Mouse (Mus musculus) midbrain, embryonic 13.5 days (tissue): Measurements from ENCODE around the gene Styk1. TPM values are rescaled to one million over a fixed set of nuclear protein-coding genes. Genes with fewer than 3 reads are reported as not detected.

ENCODE experiments used
- ATAC-seq: fragments of 200-750 bp; cut with Nextera tagmentation; 2 replicates; pipeline ENCODE4 v1.8.0; 2017; ENCODE audit warnings: mild to moderate bottlenecking, moderate TSS enrichment, moderate library complexity
- H3K27ac ChIP-seq: fragments of 300-500 bp; sonication (generic); 2 replicates; pipeline ENCODE4 v1.5.1; 2015; ENCODE audit warnings: inconsistent platforms, mild to moderate bottlenecking, moderate library complexity
- H3K27me3 ChIP-seq: fragments of 300-500 bp; sonication (generic); 2 replicates; pipeline ENCODE4 v1.6.1; 2015; ENCODE audit warnings: mild to moderate bottlenecking, inconsistent platforms
- H3K36me3 ChIP-seq: fragments of 300-500 bp; sonication (generic); 2 replicates; pipeline ENCODE4 v1.6.1; 2015; ENCODE audit warnings: mild to moderate bottlenecking, inconsistent platforms
- H3K4me1 ChIP-seq: fragments of 300-500 bp; sonication (generic); replicated peaks from 2 replicates; pipeline ENCODE4 v1.6.1; 2015; ENCODE audit warnings: inconsistent platforms
- H3K4me2 ChIP-seq: fragments of 300-500 bp; sonication (generic); replicated peaks from 2 replicates; pipeline ENCODE4 v1.6.1; 2015; ENCODE audit warnings: moderate library complexity, mild to moderate bottlenecking, inconsistent platforms
- H3K4me3 ChIP-seq: fragments of 300-500 bp; sonication (generic); replicated peaks from 2 replicates; pipeline ENCODE4 v1.5.1; 2015; ENCODE audit warnings: mild to moderate bottlenecking, inconsistent platforms
- H3K9ac ChIP-seq: fragments of 300-500 bp; sonication (generic); replicated peaks from 2 replicates; pipeline ENCODE4 v1.6.1; 2015; ENCODE audit warnings: mild to moderate bottlenecking, inconsistent platforms
- H3K9me3 ChIP-seq: fragments of 300-500 bp; sonication (generic); 2 replicates; pipeline ENCODE4 v1.6.1; 2016; ENCODE audit warnings: mild to moderate bottlenecking, inconsistent platforms
- WGBS: fragments of 180-500 bp; shearing (Covaris S2); methylation state at CpG from one replicate; pipeline ENCODE4 v1.1.7; 2015; 5-methylcytosine and 5-hydroxymethylcytosine counted together
- polyA plus RNA-seq: library from polyadenylated mRNA; unstranded; fragments of >200 nt; fragmentation: Nextera tagmentation; extraction: Ambion mirVana; gene quantifications from 2 replicates; pipeline ENCODE4 v1.2.1, GENCODE M21; 2015

Styk1 gene
- polyA plus RNA-seq, 1 experiment from 2014 or later: 1.6 TPM

GRCm38 (mm10) chr6:131272311-131272710, 81.1 kb downstream of the Styk1 start:
- H3K9ac ChIP-seq: no peak overlapping the region
- no peaks in the 10 kb centered on the region for H3K27me3 ChIP-seq
- H3K36me3 ChIP-seq: peaks cover 9% of the 10 kb centered on the region
- no peaks in the 10 kb centered on the region for H3K4me1 ChIP-seq
- ATAC-seq: no peak
- no peak overlapping the region for H3K4me3 ChIP-seq
- H3K27ac ChIP-seq: no peak overlapping the region
- no peaks in the 10 kb centered on the region for H3K9me3 ChIP-seq
- WGBS: 93% methylated on average over 1 of the region's 1 CpGs
- H3K4me2 ChIP-seq: no peak overlapping the region

GRCm38 (mm10) chr6:131270312-131270711, 83.1 kb downstream of the Styk1 start:
- Histone ChIP-seq H3K4me1 (no peaks in the 10 kb centered on the region), H3K9ac (no peak overlapping the region), H3K4me2 (no peak overlapping the region), H3K36me3 (no peaks in the 10 kb centered on the region), H3K27ac (no peak overlapping the region), H3K4me3 (no peak overlapping the region), H3K27me3 (no peaks in the 10 kb centered on the region), H3K9me3 (no peaks in the 10 kb centered on the region)
- WGBS: 38% methylated on average over 1 of the region's 1 CpGs
- ATAC-seq: no peak

GRCm38 (mm10) chr6:131269599-131269998, 83.8 kb downstream of the Styk1 start:
- Histone ChIP-seq H3K4me2 (no peak overlapping the region), H3K9me3 (no peaks in the 10 kb centered on the region), H3K27ac (no peak overlapping the region), H3K4me3 (no peak overlapping the region), H3K27me3 (no peaks in the 10 kb centered on the region), H3K4me1 (no peaks in the 10 kb centered on the region), H3K36me3 (no peaks in the 10 kb centered on the region), H3K9ac (no peak overlapping the region)
- ATAC-seq: no peak
- WGBS: 91% methylated on average over 2 of the region's 2 CpGs

GRCm38 (mm10) chr6:131264175-131264574, 89.2 kb downstream of the Styk1 start:
- Histone ChIP-seq H3K4me2 (no peak overlapping the region), H3K36me3 (no peaks in the 10 kb centered on the region), H3K27me3 (no peaks in the 10 kb centered on the region), H3K9ac (no peak overlapping the region), H3K4me1 (no peaks in the 10 kb centered on the region), H3K4me3 (no peak overlapping the region), H3K9me3 (no peaks in the 10 kb centered on the region), H3K27ac (no peak overlapping the region)
- no peak for ATAC-seq
- 90% methylated on average over 5 of the region's 5 CpGs for WGBS

GRCm38 (mm10) chr6:131262778-131263177, 90.6 kb downstream of the Styk1 start:
- no peak overlapping the region for H3K9ac ChIP-seq
- no peaks in the 10 kb centered on the region for H3K36me3 ChIP-seq
- no peaks in the 10 kb centered on the region for H3K4me1 ChIP-seq
- no peaks in the 10 kb centered on the region for H3K27me3 ChIP-seq
- H3K9me3 ChIP-seq: no peaks in the 10 kb centered on the region
- WGBS: 62% methylated on average over 3 of the region's 3 CpGs
- H3K4me2 ChIP-seq: no peak overlapping the region
- no peak overlapping the region for H3K4me3 ChIP-seq
- no peak overlapping the region for H3K27ac ChIP-seq
- no peak for ATAC-seq

GRCm38 (mm10) chr6:131262009-131262408, 91.4 kb downstream of the Styk1 start:
- H3K4me1 ChIP-seq: no peaks in the 10 kb centered on the region
- H3K27me3 ChIP-seq: no peaks in the 10 kb centered on the region
- H3K9ac ChIP-seq: no peak overlapping the region
- WGBS: 84% methylated on average over 3 of the region's 3 CpGs
- no peak overlapping the region for H3K27ac ChIP-seq
- H3K9me3 ChIP-seq: no peaks in the 10 kb centered on the region
- H3K4me3 ChIP-seq: no peak overlapping the region
- no peak overlapping the region for H3K4me2 ChIP-seq
- no peaks in the 10 kb centered on the region for H3K36me3 ChIP-seq
- no peak for ATAC-seq

Other genes with a start within 250 kb of the Styk1 start
- gene Klra2, start 106.2 kb downstream of the Styk1 start, polyA plus RNA-seq: not detected in 2 replicates
- gene Magohb, start 60.4 kb downstream of the Styk1 start, polyA plus RNA-seq: 49.0 and 54.4 TPM in 2 replicates
- 23.3 and 25.0 TPM in 2 replicates for gene Ybx3, start 34.9 kb upstream of the Styk1 start, polyA plus RNA-seq
- not detected in 2 replicates for gene 5430401F13Rik, start 132.8 kb upstream of the Styk1 start, polyA plus RNA-seq
- gene Gm6619, start 132.8 kb upstream of the Styk1 start, polyA plus RNA-seq: not detected in 2 replicates